Mouse (Mus musculus): ENCODE data around the gene Ubac2.

- TF ChIP-seq RCOR1 (conservative IDR thresholded peaks at IDR 0.05; ENCODE audit: low read depth, low read length) (no peak), BHLHE40 (IDR thresholded peaks at IDR 0.05; ENCODE audit: low read depth, low read length) (peak; percentile 18; the same call in 1 of the 2 replicates), POLR2AphosphoS2 (IDR thresholded peaks at IDR 0.05; ENCODE audit: low read depth, low read length) (no peak), SIN3A (IDR thresholded peaks at IDR 0.05; ENCODE audit: low read length) (no peak), PAX5 (IDR thresholded peaks at IDR 0.05; ENCODE audit: low read length) (no peak), RAD21 (IDR thresholded peaks at IDR 0.05; ENCODE audit: low read depth, low read length) (no peak), POLR2A (IDR thresholded peaks at IDR 0.05; ENCODE audit: low read depth, low read length) (no peak), TBP (conservative IDR thresholded peaks at IDR 0.05; ENCODE audit: low read depth, low read length) (0 out of 2 replicates have a peak, but pooled peaks have one; percentile 16), CTCF (conservative IDR thresholded peaks at IDR 0.05 in 1 of 2, IDR thresholded peaks at IDR 0.05 in 1 of 2; ENCODE audit: low read depth in 2 of 2, low read length in 2 of 2) (no peak), E2F4 (IDR thresholded peaks at IDR 0.05; ENCODE audit: insufficient replicate concordance, low read depth, low read length) (no peak), ZKSCAN1 (IDR thresholded peaks at IDR 0.05; ENCODE audit: borderline replicate concordance, low read depth, low read length) (no peak), ELF1 (IDR thresholded peaks at IDR 0.05; ENCODE audit: low read depth, low read length) (no peak)
These were observed 4.8 kb upstream of the Ubac2 start for GRCm38 (mm10) chr14:121873646-121874045.

Measured in CH12.LX (cell line).